Mouse (Mus musculus) megakaryocyte, embryonic 14.5 days (primary cell): ENCODE results near the gene Tmbim6.

ENCODE experiments used
- FLI1 ChIP-seq: IDR thresholded peaks from 2 replicates; pipeline ENCODE4 v1.6.1; 2012; ENCODE audit warnings: low read length, inconsistent platforms, mixed read lengths
- GATA1 ChIP-seq: IDR thresholded peaks from 3 replicates; pipeline ENCODE4 v1.6.1; 2012; ENCODE audit warnings: mixed read lengths, low read length, inconsistent platforms, borderline replicate concordance

- TF ChIP-seq GATA1 = no peak
- TF ChIP-seq FLI1 = no peak
Observed at GRCm38 (mm10) chr15:99423884-99424283, 31.2 kb downstream of the Tmbim6 start.
